Mouse (Mus musculus): ENCODE results near the gene Egfl7.

DNA sequence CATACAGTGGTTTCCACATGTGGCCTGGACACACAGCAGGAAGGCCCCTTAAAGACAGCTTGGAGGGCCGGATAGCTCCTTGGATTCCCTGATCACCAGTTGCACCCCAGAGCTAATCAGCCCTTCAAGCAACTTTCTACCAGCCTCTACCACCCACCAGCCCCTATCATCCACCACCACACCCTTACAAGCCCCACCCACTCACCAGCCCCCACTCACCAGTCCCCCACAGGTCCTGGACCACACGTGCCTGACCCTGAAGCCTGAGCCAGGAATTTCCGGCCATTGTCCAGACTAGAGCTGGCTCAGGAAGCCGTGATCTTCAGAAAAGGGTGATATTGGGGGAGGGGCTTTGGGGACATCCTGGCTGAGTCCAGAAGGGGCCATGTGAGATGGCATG, 3.9 kb upstream of the Egfl7 start:
- TF ChIP-seq CTCF (IDR thresholded peaks at IDR 0.05; ENCODE audit: borderline replicate concordance, insufficient read depth, low read length) (no peak), POLR2A (IDR thresholded peaks at IDR 0.05; ENCODE audit: low read depth, low read length) (no peak)
